In genomic region chr9:86395785-86396184, GRCm38 (mm10) we compare ENCODE assay signal across 10 mouse cellular contexts.
DNase-seq lines count a peak whose midpoint lies in the region; ATAC-seq and TF ChIP-seq lines count a peak whose summit lies in the region.
"Had no signal": no experiment of that assay in that cellular context is flagged by ENCODE, and none has a peak within 500 bp of the region (broad histone marks: within the 10 kb centered on the region; RNA-seq: fewer than 3 reads in every experiment).

No protein-coding gene starts in this region.

- no peak overlapping the region for H3K9ac ChIP-seq in heart, postnatal 0 days (replicated peaks; ENCODE audit: low read depth, low read length)
- H3K9ac ChIP-seq in midbrain, postnatal 0 days (replicated peaks; ENCODE audit: low read length, poor library complexity, severe bottlenecking), result no peak overlapping the region
- H3K9ac ChIP-seq in liver, embryonic 14.5 days (replicated peaks), result no peak overlapping the region
- H3K9ac ChIP-seq in heart, adult 2 months (ENCODE audit: low read depth, low read length), result no peak overlapping the region
- H3K9ac ChIP-seq: hindbrain, embryonic 14.5 days; lung, embryonic 15.5 days had no signal

- no peak overlapping the region for H3K4me2 ChIP-seq in heart, postnatal 0 days (ENCODE audit: low read depth, low read length)
- H3K4me2 ChIP-seq in midbrain, postnatal 0 days (ENCODE audit: low read depth, low read length, poor library complexity, severe bottlenecking), result no peak overlapping the region
- no peak overlapping the region for H3K4me2 ChIP-seq in liver, embryonic 14.5 days (ENCODE audit: low read depth)
- H3K4me2 ChIP-seq: hindbrain, embryonic 14.5 days; lung, embryonic 15.5 days had no signal

- H3K27ac ChIP-seq in heart, postnatal 0 days (ENCODE audit: low read depth), result no peak overlapping the region
- no peak overlapping the region for H3K27ac ChIP-seq in midbrain, postnatal 0 days (ENCODE audit: low read depth, low read length)
- H3K27ac ChIP-seq in midbrain, embryonic 10.5 days (replicated peaks), result no peak overlapping the region
- peak overlapping the region; percentile 59; the same call in 1 of the 2 replicates for H3K27ac ChIP-seq in cerebellum, adult 2 months (ENCODE audit: insufficient read depth, low read length)
- H3K27ac ChIP-seq in liver, embryonic 14.5 days, result no peak overlapping the region
- no peak overlapping the region for H3K27ac ChIP-seq in heart, adult 2 months
- H3K27ac ChIP-seq: hindbrain, embryonic 14.5 days; lung, embryonic 15.5 days had no signal

- no peak for DNase-seq in heart, postnatal 0 days (ENCODE audit: low spot score)
- no peak for DNase-seq in heart, postnatal 10 days
- DNase-seq in midbrain, postnatal 0 days (ENCODE audit: low spot score), result peak; percentile 11
- DNase-seq in midbrain, embryonic 10.5 days (ENCODE audit: low spot score), result no peak
- peak; percentile 57 to 74 for DNase-seq in cerebellum, adult 2 months
- no peak for DNase-seq in liver, embryonic 14.5 days (ENCODE audit: low read depth in 3 of 3, low spot score in 3 of 3)
- no peak for DNase-seq in heart, adult 2 months
- no peak for DNase-seq in thymus, postnatal 10 days (ENCODE audit: low spot score in 2 of 2)

- no peaks in the 10 kb centered on the region for H3K79me2 ChIP-seq in heart, adult 2 months (replicated peaks; ENCODE audit: control insufficient read depth, insufficient read depth, low read length)

- intact Hi-C loops in heart, postnatal 10 days (cut with DNase I), result no loop called here
- intact Hi-C loops in heart, adult 2 months (cut with DNase I), result no loop called here

- TF ChIP-seq CTCF in heart, postnatal 0 days (IDR thresholded peaks at IDR 0.05; ENCODE audit: low read depth), result peak; percentile 28
- TF ChIP-seq CTCF in midbrain, postnatal 0 days (IDR thresholded peaks at IDR 0.05), result peak; percentile 34
- peak; percentile 45; the same call in 1 of the 2 replicates for TF ChIP-seq CTCF in cerebellum, adult 2 months (IDR thresholded peaks at IDR 0.05; ENCODE audit: borderline replicate concordance, insufficient read depth, low read depth, low read length)
- TF ChIP-seq CTCF in liver, embryonic 14.5 days (IDR thresholded peaks at IDR 0.05; ENCODE audit: low read depth), result 0 out of 2 replicates have a peak, but pooled peaks have one; percentile 6
- TF ChIP-seq CTCF in heart, adult 2 months (IDR thresholded peaks at IDR 0.05), result no peak

- ATAC-seq in heart, postnatal 0 days (ENCODE audit: insufficient read depth, low read depth), result no peak
- no peak for ATAC-seq in midbrain, postnatal 0 days (ENCODE audit: low FRiP score)
- ATAC-seq in liver, embryonic 14.5 days (ENCODE audit: insufficient read depth), result no peak

- H3K4me3 ChIP-seq in heart, postnatal 0 days (ENCODE audit: low read depth, low read length), result no peak overlapping the region
- no peak overlapping the region for H3K4me3 ChIP-seq in midbrain, postnatal 0 days (ENCODE audit: low read depth, low read length)
- H3K4me3 ChIP-seq in midbrain, embryonic 10.5 days, result no peak overlapping the region
- H3K4me3 ChIP-seq in cerebellum, adult 2 months (replicated peaks; ENCODE audit: insufficient read depth, low read depth, low read length), result no peak overlapping the region
- no peak overlapping the region for H3K4me3 ChIP-seq in liver, embryonic 14.5 days (ENCODE audit: insufficient read depth in 1 of 2, low read depth in 2 of 2, low read length in 2 of 2)
- H3K4me3 ChIP-seq in heart, adult 2 months, result no peak overlapping the region
- H3K4me3 ChIP-seq: lung, embryonic 15.5 days had no signal

- TF ChIP-seq EP300 in heart, postnatal 0 days (IDR thresholded peaks at IDR 0.05; ENCODE audit: low read depth), result no peak
- no peak for TF ChIP-seq EP300 in liver, embryonic 14.5 days (IDR thresholded peaks at IDR 0.05; ENCODE audit: low read depth)
- no peak for TF ChIP-seq EP300 in heart, adult 2 months (IDR thresholded peaks at IDR 0.05; ENCODE audit: insufficient read depth, low read depth, low read length)

- no peaks in the 10 kb centered on the region for H3K36me3 ChIP-seq in heart, postnatal 0 days (replicated peaks; ENCODE audit: control insufficient read depth, insufficient read depth, low read length)
- no peaks in the 10 kb centered on the region for H3K36me3 ChIP-seq in midbrain, postnatal 0 days (ENCODE audit: insufficient read depth, low read length)
- H3K36me3 ChIP-seq in midbrain, embryonic 10.5 days, result no peaks in the 10 kb centered on the region; the same call in 1 of the 2 replicates
- no peaks in the 10 kb centered on the region for H3K36me3 ChIP-seq in liver, embryonic 14.5 days (replicated peaks; ENCODE audit: control insufficient read depth, insufficient read depth, low read depth)
- H3K36me3 ChIP-seq in heart, adult 2 months (ENCODE audit: control insufficient read depth, insufficient read depth, low read length), result no peaks in the 10 kb centered on the region
- H3K36me3 ChIP-seq: lung, embryonic 15.5 days had no signal

- H3K27me3 ChIP-seq in heart, postnatal 0 days (ENCODE audit: control insufficient read depth, insufficient read depth, low read length), result no peaks in the 10 kb centered on the region
- no peaks in the 10 kb centered on the region for H3K27me3 ChIP-seq in midbrain, postnatal 0 days (ENCODE audit: insufficient read depth, low read length)
- no peaks in the 10 kb centered on the region for H3K27me3 ChIP-seq in midbrain, embryonic 10.5 days (ENCODE audit: low read depth, poor library complexity, severe bottlenecking)
- no peaks in the 10 kb centered on the region for H3K27me3 ChIP-seq in cerebellum, adult 2 months (ENCODE audit: control insufficient read depth, insufficient read depth, low read length)
- H3K27me3 ChIP-seq in liver, embryonic 14.5 days (ENCODE audit: control insufficient read depth, insufficient read depth, low read length), result no peaks in the 10 kb centered on the region
- H3K27me3 ChIP-seq in heart, adult 2 months (ENCODE audit: control insufficient read depth, insufficient read depth, low read length), result no peaks in the 10 kb centered on the region
- H3K27me3 ChIP-seq: lung, embryonic 15.5 days had no signal

- no peak for TF ChIP-seq POLR2A in cerebellum, adult 2 months (IDR thresholded peaks at IDR 0.05; ENCODE audit: borderline replicate concordance, insufficient read depth, low read length)
- TF ChIP-seq POLR2A in heart, adult 2 months (IDR thresholded peaks at IDR 0.05; ENCODE audit: insufficient read depth, low read depth, low read length), result no peak

- 64% methylated on average over 6 of the region's 6 CpGs for WGBS in heart, postnatal 0 days
- 70% methylated on average over 6 of the region's 6 CpGs for WGBS in midbrain, postnatal 0 days
- 77% methylated on average over 6 of the region's 6 CpGs for WGBS in midbrain, embryonic 10.5 days
- WGBS in cerebellum, adult 2 months, result 30% methylated on average over 6 of the region's 6 CpGs
- 55% methylated on average over 6 of the region's 6 CpGs for WGBS in liver, embryonic 14.5 days (ENCODE audit: insufficient replicate concordance)
- WGBS in heart, adult 2 months, result 69% methylated on average over 6 of the region's 6 CpGs

- H3K9me3 ChIP-seq in heart, postnatal 0 days (replicated peaks; ENCODE audit: control insufficient read depth, low read length), result no peaks in the 10 kb centered on the region
- no peaks in the 10 kb centered on the region for H3K9me3 ChIP-seq in midbrain, postnatal 0 days (ENCODE audit: low read length)
- H3K9me3 ChIP-seq in midbrain, embryonic 10.5 days (replicated peaks), result 0 out of 2 replicates have a peak, but pooled peaks cover 7% of the 10 kb centered on the region
- no peaks in the 10 kb centered on the region for H3K9me3 ChIP-seq in liver, embryonic 14.5 days (ENCODE audit: control insufficient read depth, low read length)
- H3K9me3 ChIP-seq: lung, embryonic 15.5 days had no signal

- H3K4me1 ChIP-seq in heart, postnatal 0 days (ENCODE audit: control insufficient read depth, insufficient read depth), result peaks cover 11% of the 10 kb centered on the region
- H3K4me1 ChIP-seq in midbrain, postnatal 0 days (ENCODE audit: insufficient read depth, low read length), result no peaks in the 10 kb centered on the region
- H3K4me1 ChIP-seq in midbrain, embryonic 10.5 days, result peaks cover 3% of the 10 kb centered on the region; the same call in 1 of the 2 replicates
- H3K4me1 ChIP-seq in cerebellum, adult 2 months (ENCODE audit: control insufficient read depth, insufficient read depth, low read length), result peaks cover 17% of the 10 kb centered on the region
- H3K4me1 ChIP-seq in liver, embryonic 14.5 days (replicated peaks; ENCODE audit: control insufficient read depth in 2 of 2, insufficient read depth in 2 of 2, low read length in 1 of 2), result peaks cover 0 to 9% of the 10 kb centered on the region in 2 experiments; a peak in 2 of 4 replicates
- H3K4me1 ChIP-seq in heart, adult 2 months (ENCODE audit: control insufficient read depth, insufficient read depth, low read length), result no peaks in the 10 kb centered on the region

Comparison
In these comparisons a context has a peak if more than half of its experiments do, and no peak if none do; other contexts are left out.
1. DNase-seq: peak in midbrain, postnatal 0 days (single experiment) and cerebellum, adult 2 months (2 of 2); none in heart, postnatal 0 days (single experiment), heart, postnatal 10 days (0 of 2), midbrain, embryonic 10.5 days (single experiment), liver, embryonic 14.5 days (0 of 3), heart, adult 2 months (0 of 2) and thymus, postnatal 10 days (0 of 2).